Mouse (Mus musculus): ENCODE measurements at regions not wholly inside any gene's neighbourhood (a gene's known extent, or its start where the extent isn't known, plus 50 kb on each side); places are given as distances from the start of the nearest gene placed in this dataset.

DNA sequence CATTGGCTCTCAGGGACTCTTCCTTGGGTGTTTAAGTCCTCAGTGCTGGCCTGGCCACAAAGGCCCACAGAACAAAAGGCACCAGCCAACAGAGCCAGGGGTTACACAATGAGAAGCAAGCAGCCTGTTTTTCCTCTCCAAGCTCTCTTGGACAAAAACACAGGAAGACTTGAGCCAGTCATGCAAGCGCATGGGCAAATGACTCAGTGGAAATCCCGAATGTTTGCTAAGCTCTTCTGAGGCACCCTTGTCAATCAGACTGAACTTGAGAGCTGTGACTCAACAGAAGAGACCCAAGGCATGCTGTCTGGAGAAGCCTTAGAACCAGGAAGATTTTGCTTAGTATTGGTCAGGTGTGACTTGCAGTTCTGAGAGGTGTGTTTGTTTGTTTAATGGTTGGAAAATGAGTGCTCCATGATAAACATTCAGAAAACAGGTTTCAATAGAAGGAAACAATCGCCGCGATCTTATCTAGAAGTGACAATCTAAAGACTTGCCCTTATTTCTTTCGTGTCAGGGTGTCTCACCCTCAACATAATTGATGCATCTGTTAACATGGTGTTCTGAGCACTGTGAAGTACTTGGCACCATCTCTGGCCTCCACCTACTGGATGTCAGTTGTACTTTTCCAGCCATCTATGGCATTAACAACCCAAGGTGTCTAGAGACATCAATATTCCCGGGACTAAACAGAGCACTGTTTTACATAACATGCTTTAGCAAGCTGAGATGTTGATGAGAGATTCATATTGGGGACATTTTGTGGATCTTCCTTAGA is 124.0 kb upstream of the Tmc1 start:
- no peak for DNase-seq (ENCODE audit: low read depth, low spot score)

DNA sequence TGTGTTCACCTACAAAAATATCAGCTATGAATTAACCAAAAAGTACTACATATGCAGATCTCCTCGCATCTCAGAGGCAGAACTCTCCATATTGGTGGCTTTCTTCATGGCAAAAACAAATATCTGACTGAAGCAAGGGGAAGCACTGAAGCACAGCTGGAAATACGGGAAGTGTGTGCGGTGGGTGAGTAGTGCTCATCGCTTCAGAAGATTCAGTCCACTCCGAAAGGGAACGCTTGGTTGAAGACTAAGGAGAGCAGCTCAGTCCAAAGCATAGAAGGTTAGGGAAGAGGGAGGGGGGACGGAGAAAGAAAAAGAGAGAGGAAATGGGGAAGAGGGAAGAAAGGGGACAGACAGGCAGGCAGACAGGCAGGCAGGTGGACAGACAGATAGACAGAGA is 114.4 kb upstream of the Tmc1 start:
- no peak for DNase-seq (ENCODE audit: low read depth, low spot score)

- no peak for DNase-seq (ENCODE audit: low read depth, low spot score)
Observed at GRCm38 (mm10) chr19:21066432-21067113, 112.6 kb upstream of the Tmc1 start.

DNA sequence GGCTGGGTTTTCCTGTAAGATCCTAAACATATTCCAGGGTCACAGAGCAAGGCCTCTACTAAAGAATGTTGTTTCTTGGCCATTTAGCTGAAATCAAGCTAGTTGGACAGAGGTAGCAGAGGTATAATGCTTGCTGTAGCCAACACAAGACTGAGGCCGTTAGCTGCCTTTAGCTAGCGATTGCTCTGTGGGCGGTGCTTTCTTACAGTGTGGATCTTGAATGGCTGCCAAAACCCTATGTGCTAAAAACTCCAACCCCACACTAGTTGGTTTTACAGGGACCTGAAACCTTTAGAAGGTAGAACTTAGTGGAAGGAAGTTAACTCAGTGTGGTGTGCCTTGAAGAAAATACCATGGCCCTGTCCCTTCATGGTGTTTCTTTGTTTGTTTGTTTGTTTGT is 110.9 kb upstream of the Tmc1 start:
- no peak for DNase-seq (ENCODE audit: low read depth, low spot score)

DNA sequence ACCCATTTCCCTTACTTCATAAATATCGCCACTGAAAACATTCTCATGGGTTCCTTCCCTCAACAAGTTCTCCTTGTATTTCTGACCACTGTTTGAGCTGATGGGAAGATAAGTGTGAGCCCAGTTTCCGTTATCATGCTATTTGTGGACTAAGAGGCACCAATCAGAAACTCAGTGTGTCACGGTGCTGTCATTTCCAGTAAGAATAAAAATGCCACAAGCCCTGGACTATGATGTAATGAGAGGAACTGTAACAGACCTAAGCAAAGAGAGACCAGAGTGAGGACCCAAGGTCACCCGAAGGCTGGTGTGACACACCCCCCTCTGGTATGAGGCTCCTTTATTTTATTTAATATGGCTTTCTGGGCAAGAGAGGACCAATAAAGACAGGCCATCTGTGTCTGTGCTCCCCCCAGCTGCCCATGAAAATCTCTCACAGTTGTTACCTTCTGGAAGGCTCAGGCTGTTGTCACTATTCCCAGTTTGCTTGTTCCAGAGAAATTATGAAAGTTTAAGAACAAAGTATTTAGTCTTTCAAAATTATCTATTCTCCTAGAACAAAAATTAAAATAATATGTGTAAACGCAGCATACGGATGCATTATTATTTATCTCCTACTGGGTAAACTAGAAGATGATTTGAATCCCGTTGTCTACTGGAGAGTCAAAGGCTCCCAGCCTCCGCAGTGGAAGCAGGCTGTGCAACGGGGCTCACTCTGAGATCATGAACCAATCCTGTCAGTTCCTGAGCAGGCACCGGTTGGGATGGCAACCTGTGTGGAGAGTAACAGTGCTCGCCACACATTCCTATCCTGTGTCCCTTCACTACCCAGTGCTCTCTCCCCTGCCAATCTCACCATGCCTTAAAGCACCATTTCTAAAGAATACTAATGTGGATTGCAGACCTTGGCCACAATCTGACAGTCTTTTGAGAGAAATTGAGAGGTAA is 99.9 kb upstream of the Tmc1 start:
- DNase-seq (ENCODE audit: low read depth, low spot score): no peak

DNA sequence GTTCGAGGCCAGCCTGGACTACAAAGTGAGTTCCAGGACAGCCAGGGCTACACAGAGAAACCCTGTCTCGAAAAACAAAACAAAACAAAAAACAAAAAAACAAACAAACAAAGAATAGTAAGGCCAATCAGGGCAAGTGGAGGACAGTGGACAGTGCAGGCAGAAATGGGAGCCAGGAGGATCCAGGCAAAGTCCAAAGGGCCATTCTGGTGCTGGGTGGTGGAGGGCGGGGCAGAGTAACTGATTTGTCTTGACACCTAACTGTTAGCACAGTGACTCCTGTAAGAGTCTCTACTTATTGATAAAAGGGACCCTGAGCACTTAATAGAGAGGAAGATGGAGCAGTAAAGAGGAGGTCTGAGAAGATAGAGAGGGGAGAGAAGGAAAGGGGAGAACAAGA is 98.8 kb upstream of the Tmc1 start:
- DNase-seq (ENCODE audit: low read depth, low spot score): no peak

DNA sequence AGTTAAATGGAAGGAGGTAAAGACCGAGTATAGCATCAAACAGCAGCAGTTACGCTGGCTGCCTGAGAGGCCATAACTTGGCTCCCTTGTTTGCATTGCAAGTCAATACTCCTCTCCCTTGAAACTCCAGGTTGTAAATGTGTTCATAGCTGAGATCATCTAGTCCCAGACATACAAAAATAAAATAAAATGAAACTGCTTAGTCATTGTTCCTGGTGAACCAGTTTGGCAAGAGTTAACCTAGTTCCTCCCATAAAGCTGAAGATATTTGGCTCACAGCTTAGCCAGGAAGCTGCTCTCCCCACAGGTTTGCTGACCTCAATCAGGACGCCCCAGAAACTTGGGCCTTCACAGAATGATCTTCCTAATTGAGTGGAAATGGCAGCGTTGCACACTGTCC is 97.9 kb upstream of the Tmc1 start:
- no peak for DNase-seq (ENCODE audit: low read depth, low spot score)

DNA sequence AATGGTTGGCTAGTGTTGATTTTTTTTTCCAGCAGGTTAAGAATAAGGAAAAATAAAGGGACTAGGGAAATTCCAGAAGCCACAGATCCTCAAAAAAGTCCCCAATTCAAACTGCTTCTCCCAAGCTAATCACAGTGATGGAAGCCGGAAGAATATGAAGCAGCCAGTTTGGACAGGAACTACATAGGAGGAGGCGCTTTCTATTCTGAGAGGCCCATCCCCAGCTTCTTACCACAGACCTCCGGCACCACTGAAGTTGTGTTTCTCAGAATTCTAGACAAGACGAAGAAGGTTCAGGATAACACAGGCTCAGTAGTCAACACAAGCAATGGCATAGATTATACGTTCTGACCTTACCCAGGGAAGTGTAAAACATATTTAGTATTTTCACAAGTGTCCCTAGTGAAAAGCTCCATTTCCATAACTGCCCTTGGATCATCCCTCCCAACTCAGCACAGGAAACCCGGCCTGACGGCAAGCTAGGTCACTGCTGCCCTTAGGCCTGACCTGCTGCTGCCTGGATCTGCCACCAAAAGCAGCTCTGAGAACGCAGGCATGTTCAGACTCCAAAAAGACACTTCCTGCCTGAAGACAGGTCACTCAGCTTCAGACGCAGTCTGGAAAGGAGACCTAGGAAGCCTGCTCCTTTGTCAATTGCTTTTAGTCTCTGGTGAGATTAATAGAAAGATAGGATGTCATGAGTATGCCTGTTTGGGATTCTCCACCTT is 97.2 kb upstream of the Tmc1 start:
- no peak for DNase-seq (ENCODE audit: low read depth, low spot score)

DNA sequence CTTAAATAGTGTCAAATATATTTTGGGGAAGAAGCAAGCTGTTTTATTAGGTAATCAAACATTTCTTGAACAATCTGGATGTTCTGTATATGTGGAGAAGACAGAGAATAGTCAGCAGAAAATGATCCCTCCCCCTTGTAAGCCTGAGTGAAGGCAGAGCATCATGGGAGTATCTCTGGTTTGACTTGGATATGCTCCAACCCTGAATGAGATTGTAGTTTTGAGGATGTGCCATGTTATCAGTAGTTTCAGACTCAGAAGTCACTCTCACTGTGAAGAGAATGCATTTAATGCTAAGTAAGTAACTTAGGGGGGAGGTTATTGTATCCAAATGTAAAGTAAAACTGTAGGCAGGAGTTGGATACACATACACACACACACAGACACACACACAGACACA is 95.3 kb upstream of the Tmc1 start:
- DNase-seq (ENCODE audit: low read depth, low spot score): no peak

- DNase-seq (ENCODE audit: low read depth, low spot score): no peak
Observed at GRCm38 (mm10) chr19:21045565-21045964, 91.6 kb upstream of the Tmc1 start.

GRCm38 (mm10) chr19:21043958-21044357 is 90.0 kb upstream of the Tmc1 start:
- no peak for DNase-seq (ENCODE audit: low read depth, low spot score)

DNA sequence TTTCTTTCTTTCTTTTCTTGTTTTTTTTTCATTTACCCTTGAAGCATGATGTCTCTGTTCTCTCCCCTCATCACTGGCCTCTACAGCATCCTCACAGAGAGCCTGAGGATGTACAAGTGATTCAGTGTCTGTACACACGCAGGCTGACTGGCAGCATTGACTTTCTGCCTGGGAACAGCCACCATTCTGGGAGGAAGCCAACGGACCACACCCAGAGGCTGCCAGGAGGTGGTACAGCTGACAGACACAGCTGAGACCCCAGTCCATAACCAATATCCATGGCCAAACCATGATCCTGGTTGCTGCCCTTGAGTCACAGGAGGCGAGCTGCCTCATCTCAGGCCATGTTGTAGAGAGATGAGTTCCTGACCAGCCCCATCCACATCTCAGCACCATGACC is 88.5 kb upstream of the Tmc1 start:
- DNase-seq (ENCODE audit: low read depth, low spot score): no peak

DNA sequence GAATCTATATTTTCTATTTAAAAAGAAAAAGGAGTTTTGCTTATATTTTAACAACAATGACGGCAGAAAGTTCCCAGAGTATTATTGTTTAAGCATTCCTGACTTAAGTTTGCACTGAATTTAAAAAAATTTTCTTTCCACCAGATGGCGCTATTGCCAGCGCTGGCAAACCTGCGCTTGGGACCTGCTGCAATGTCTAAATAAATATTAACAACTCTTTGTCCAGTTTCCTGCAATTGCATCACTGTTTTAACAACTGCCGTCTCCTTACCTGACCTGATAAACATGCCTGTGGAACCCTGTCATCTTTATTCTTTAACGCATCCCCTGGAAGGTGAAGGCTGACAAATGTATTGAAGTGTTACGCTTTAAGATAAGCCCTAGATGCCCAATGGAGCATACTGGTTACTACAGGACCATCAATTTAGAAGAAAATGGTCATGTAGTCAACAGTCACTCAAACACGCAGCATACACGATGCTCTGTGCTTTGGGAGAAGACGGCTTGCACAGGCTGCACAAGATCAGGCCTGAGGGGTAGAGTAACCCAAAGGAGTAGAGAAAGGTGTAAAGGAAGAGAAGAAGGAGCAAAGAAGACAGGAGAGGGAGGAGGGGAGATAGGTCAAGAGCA is 83.6 kb upstream of the Tmc1 start:
- DNase-seq (ENCODE audit: low read depth, low spot score): no peak

DNA sequence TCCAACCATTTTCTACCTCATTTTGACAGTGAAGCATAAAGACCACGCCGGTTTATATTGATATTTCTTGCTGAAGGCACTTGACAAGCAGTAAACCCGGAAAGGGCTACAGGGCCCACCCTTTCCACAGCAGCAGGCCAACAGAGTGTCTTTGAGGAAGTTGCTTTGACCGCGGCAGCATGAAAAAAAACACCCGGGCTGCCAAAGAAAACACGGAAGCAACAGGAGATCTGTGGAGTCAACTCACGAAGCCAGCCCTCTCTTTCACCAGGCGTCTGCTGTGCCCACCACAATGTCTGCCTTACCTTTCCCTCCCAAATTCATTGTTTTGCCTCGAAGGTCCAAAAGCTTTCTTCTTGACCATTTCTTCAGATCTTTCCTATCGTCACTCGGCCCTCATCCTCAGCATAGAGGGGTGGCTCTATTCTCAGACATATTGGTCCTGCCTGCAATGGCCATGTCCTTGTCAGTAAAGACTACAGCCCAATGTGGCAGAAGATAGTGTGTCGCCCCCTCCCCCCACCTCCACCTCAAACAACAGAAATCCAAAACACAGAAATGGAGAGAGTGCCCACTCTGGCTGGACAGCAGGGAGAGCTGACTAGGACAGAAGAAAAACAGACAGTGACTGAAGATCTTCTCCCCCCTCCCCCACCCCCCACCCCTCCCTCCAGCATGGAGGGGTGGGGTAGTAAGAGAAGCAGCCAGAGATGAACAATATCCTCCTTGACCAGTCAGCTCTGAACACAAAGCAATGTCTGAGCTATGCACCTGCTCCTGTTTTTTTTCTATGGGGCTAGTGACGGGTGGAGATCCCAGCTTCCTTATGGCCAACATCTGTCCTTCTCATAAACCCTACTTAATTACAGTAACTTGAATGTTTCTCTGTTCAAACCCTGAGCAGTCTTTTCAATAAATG is 82.8 kb upstream of the Tmc1 start:
- no peak for DNase-seq (ENCODE audit: low read depth, low spot score)

DNA sequence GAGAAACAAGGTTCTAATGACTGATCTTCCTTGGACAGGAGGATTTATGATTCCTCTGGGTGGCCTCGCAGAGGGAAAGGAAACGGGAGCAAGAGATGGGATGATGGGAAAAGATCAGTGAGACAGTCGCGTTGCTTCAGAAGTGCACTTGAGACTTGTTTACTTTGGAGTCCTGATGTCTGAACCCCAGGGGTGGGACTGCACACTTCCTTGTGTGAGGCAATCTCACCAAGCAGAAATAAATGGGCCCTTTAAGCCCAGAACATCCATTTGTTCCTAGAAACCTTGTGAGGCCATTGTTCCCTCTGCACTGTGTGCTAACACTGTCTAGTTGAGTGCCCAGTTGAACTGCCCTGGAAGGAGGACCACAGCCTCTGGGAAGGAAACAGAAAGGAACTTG is 81.5 kb upstream of the Tmc1 start:
- DNase-seq (ENCODE audit: low read depth, low spot score): no peak

DNA sequence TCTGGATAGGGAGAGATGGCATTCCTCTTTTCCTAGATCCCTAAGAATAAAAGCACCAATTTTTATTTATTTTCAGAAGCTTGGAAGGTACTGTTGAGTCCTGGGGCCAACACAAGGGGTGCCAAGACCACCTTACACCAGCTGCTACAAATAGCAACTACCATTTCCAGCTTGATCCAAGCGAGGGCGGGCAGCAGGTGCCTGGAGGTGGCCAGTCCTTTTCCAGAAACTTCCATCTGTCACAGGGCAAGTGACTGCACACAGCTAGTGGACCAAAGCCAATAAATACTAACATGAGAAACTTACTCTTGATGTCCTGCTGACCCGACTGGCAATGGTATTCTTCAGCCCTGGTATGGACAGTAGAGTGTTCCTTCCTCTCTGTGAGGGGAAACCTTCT is 80.0 kb upstream of the Tmc1 start:
- DNase-seq (ENCODE audit: low read depth, low spot score): no peak

DNA sequence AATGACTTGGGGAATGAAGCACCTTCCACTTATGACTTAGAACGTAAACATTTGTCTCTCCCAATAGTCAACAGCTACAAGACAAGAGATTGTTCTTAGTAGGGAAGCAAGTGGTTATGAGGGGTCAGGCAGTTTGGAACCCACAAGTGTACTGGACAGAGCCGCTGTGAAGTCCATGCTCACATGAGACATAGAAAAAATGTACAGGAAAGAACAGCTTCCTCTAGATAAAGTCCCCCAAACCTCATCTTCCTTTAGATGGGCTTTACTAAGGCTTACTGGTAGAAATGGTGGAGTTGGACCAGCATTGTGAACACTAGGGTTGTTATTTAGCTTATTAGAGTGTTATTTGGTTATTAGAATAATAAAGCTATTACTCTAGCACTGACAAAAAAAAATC is 78.6 kb upstream of the Tmc1 start:
- DNase-seq (ENCODE audit: low read depth, low spot score): no peak

- DNase-seq (ENCODE audit: low read depth, low spot score): no peak
Observed at GRCm38 (mm10) chr19:21031768-21032308, 77.8 kb upstream of the Tmc1 start.

- no peak for DNase-seq (ENCODE audit: low read depth, low spot score)
Observed at GRCm38 (mm10) chr19:21030971-21031370, 77.0 kb upstream of the Tmc1 start.

GRCm38 (mm10) chr19:21028981-21029380 is 75.0 kb upstream of the Tmc1 start:
- no peak for DNase-seq (ENCODE audit: low read depth, low spot score)

Data from WW6 (cell line).